Mouse (Mus musculus) erythroblast, embryonic 14.5 days (primary cell): Measurements from ENCODE around the gene Srsf7.

Experiments
- GATA1 ChIP-seq: IDR thresholded peaks from 2 replicates; pipeline ENCODE4 v1.6.1; 2012; ENCODE audit warnings: low read length, inconsistent platforms, mixed read lengths
- TAL1 ChIP-seq: IDR thresholded peaks from 3 replicates; pipeline ENCODE4 v1.6.1; 2012; ENCODE audit warnings: low read length, inconsistent platforms, mixed read lengths

DNA sequence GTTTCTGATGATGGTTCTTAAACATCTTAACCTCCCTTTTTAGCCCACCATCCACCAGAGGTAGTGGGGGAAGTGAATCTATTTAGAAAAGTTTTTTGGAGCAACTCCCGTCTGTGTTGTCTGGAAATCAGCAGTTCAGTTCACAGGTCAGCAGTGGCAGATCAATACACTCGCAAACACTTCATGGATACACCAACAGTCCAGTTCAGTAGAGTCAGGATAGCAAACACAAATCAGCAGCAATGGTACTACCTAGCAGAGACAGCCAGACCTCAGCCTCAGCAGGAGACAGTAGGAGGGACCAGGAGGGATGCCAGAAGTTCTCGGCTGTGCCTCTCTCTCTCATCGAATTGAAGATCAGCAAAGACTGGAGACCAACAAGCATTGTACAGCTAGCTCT lies 35.2 kb downstream of the Srsf7 start:
- TF ChIP-seq GATA1 (no peak), TAL1 (no peak)
